Mouse (Mus musculus) megakaryocyte-erythroid progenitor cell, adult 5-6 weeks (primary cell): ENCODE measurements around the gene Ear14. TPM values are rescaled to one million over a fixed set of nuclear protein-coding genes. Genes with fewer than 3 reads are reported as not detected.
"Not testable (repeated sequence)": the region's sequence is repeated elsewhere in the genome, so short reads cannot be mapped to it uniquely, and the experiment has no call there.

Experiments
- ATAC-seq: replicated peaks from 2 replicates; pipeline ENCODE4 v1.8.0; 2016; ENCODE audit warnings: mild to moderate bottlenecking, inconsistent platforms; ENCODE audit not compliant: severe bottlenecking, poor library complexity, low FRiP score, low TSS enrichment
- total RNA-seq, 2 experiments: library from RNA; stranded (forward) in 1 of 2; stranded (reverse) in 1 of 2; fragments of 200-1000, 215-1000 nt in 1 of 2; fragments of >200 nt in 1 of 2; fragmentation: Nextera tagmentation in 1 of 2; gene quantifications; 2 replicates each; pipeline ENCODE4 v1.2.3; 2014 to 2017

Ear14 gene
- not detected in 2 replicates for total RNA-seq (2014; fragmentation: Nextera tagmentation)
- total RNA-seq (2017) = not detected in 2 replicates

DNA sequence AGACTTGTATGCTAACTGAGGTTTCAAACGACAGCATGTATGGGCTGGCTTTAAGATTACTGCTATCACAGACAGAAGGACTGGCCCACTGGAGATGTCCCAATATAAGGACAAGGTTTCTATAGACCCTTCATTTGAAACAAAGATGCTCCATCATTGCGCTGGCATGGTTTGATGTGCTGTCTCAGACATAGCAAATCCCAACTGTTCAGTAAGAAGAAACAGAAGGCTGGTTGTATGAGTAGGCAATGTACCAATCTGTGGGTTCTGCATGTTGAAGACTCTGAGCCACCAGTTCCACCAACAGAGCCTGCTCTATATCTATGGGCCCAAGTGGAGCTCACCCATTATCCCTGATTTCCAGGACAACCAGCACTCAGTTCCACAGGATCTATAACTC, at the start of gene Ear14:
Gene Ear14, plus strand, starts transcription at position 277 of the 400 bp plus-strand sequence.
- ATAC-seq = no peak

GRCm38 (mm10) chr14:51156056-51156735, 47.0 kb upstream of the Ear14 start:
- ATAC-seq = no peak

DNA sequence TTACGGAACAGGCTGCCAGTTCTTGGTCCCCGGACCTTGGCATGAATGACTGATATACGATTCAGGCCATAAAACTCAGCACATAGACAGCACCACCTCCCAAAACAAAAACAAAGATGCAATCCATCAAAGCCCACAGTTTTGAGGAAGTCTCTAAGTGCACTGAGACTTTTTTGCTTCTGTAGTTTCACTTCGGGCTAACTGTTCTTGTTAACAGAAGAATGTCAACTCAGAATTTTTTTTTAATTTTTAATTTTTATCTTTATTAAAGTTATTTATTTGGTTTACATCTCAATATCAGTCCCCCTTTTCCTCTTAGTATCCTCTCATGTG, 46.5 kb upstream of the Ear14 start:
- ATAC-seq = no peak

GRCm38 (mm10) chr14:51157072-51157471, 46.1 kb upstream of the Ear14 start:
- no peak for ATAC-seq

DNA sequence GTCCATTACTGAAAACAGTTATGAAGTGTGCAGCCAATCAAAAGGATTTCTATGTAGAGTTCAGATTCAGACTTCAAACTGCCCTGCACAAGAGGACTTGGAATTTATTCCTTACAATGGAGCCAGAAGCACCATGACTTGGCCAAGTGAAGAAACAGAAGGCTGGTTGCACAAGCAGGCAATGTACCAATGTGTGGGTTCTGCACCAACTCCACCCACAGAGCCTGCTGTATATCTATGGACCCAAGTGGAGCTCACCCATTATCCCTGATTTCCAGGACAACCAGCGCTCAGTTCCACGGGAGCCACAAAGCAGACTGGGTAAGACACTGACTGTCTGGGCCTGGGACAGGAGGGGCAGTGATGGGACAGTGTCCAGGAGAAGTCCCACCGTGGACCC, 41.2 kb upstream of the Ear14 start, which contains the start of gene Rnase2b:
Gene Rnase2b, plus strand, starts transcription at position 285 of the 400 bp plus-strand sequence.
- ATAC-seq = not testable (repeated sequence)

GRCm38 (mm10) chr14:51163323-51163722, 39.9 kb upstream of the Ear14 start:
- ATAC-seq = not testable (repeated sequence)

DNA sequence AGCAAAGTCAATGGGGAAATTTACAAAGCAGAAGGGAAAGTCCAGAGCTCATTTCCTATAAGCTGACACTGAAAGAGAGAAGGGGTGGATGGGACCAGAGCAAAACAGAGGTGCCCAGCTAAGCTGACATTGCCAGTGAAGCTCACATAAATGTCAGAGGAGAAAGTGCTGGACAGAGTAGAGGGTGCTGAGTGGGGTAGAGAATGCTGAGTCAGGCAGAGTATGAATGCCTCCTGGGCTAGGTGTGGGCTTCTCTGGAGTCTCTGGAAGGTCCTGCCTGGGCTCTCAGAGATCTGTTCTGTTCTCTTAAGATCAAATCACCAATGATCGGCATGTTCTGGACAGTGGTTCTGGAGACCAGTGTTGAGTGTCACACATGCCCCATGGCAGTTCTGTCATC, 37.8 kb upstream of the Ear14 start:
- no peak for ATAC-seq

DNA sequence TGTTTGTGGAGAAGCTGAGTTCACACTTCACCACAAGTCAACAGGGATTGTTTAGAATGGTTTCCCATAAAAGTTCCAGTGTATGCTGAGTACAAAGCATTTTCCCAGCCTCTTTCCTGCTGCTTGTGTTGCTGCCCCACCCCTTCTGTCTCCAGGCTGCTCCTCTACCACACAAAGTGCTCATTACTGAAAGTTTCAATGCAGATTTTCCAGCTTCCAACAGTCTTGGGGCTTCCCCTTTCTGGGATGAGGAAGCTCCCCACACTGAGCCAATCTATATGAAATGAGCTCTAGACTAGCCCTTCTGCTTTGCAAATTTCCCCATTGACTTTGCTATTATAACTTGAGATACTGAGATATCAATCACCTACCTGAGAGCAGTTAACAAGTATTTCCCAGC, 37.1 kb upstream of the Ear14 start:
- ATAC-seq = no peak

GRCm38 (mm10) chr14:51172095-51172865, 30.9 kb upstream of the Ear14 start:
- peak; percentile 64; the same call in 1 of the 2 replicates for ATAC-seq

DNA sequence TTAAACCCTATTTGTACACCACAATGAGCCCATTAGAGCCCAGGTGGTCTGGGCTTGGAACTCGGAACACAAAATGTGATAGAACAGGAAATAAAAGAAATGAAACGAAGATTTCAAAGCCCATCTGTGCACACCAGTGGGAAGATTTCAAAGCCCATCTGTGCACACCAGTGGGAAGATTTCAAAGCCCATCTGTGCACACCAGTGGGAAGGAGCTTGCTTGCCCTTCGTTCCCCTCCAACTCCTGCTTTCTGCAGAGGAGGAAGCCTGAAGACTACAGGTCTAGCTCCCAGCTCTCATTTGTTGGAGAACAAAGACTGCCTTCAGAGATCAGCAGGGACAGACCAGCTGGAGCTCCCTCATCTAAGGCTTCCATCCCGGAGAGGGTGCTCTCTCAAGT, 30.2 kb upstream of the Ear14 start:
- ATAC-seq = not testable (repeated sequence)

GRCm38 (mm10) chr14:51173843-51174242, 29.3 kb upstream of the Ear14 start:
- no peak for ATAC-seq

- ATAC-seq = not testable (repeated sequence)
Measured at GRCm38 (mm10) chr14:51181051-51181450, 22.1 kb upstream of the Ear14 start.

DNA sequence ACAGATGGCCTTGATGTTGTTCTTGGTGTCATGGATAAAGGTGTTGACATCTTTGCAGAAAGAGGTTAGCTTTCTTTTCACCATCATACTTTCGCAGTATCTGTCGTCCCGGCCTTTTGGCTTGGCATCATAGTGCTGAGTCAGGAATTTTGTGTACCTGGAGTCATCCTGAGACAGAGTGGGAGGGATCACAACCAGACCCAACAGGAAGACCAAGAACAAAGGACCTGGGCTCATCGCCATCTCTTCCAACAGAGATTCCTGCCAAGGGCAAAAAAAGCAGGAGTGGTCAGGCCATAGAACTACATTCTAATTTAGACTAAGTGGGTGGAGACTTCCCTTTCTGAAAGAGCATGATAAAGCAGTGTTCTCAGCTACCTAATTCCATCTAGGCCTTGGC, 7.5 kb upstream of the Ear14 start:
- no peak for ATAC-seq

- ATAC-seq = no peak
Measured at GRCm38 (mm10) chr14:51199098-51200023, 3.8 kb upstream of the Ear14 start, which contains the start of gene Ang2. Gene Ang2 (minus strand): TSS chr14:51199148.

GRCm38 (mm10) chr14:51200054-51200453, 3.1 kb upstream of the Ear14 start:
- ATAC-seq = no peak

- no peak for ATAC-seq
Measured at GRCm38 (mm10) chr14:51200466-51200865, 2.7 kb upstream of the Ear14 start.

DNA sequence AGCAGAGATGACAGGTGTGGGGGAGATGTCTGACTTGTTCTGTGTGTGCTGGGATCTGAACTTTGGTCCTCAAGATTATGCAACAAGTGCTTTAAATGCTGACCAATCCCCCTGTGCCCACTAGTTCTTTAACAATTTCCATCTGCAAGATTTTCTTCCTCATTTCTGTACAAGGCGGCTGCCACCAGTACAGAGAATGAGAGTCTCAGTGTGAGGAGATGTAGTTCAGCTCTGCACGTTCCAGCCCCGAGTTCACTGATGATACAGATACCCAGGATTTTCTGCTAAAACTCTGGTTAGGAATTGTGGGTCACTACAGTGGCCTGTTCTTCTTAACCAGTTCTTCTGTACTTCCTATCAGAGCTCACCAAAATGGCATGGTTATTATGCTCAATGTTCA, 16.9 kb downstream of the Ear14 start:
- not testable (repeated sequence) for ATAC-seq

DNA sequence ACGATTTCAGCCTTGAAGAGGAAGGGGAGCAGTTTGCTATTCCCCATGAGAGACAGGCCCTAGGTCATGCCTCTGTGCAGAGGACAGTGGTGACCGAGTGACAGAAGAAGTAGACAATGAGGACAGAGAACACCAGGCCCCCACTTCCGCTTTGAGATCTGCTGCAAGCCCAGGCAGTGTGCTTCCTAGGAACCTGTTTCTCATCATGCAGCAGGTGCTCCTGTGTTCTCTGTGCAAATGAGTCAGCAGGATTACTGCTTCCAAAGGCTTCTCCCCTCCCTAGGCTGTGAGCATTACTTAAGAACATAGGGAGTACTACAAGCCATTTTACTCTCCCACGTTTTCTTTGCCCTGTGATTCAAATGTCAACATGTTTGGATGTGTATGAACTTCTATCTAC, 26.5 kb downstream of the Ear14 start:
- ATAC-seq = not testable (repeated sequence)

GRCm38 (mm10) chr14:51237488-51237887, 34.3 kb downstream of the Ear14 start:
- not testable (repeated sequence) for ATAC-seq

- ATAC-seq = peak; percentile 90
Measured at GRCm38 (mm10) chr14:51240899-51241298, 37.7 kb downstream of the Ear14 start.
